Mouse (Mus musculus) embryonic fibroblast, embryonic 13.5 days (primary cell): ENCODE measurements around the gene Slc19a1. TPM values are rescaled to one million over a fixed set of nuclear protein-coding genes. Genes with fewer than 3 reads are reported as not detected.

ENCODE experiments used
- H3K27ac ChIP-seq: 2 replicates; pipeline ENCODE4 v1.5.1; 2012; ENCODE audit warnings: low read length, control low read depth, inconsistent platforms; ENCODE audit not compliant: insufficient read depth
- H3K4me1 ChIP-seq: 2 replicates; pipeline ENCODE4 v1.6.1; 2011; ENCODE audit warnings: low read length; ENCODE audit not compliant: control insufficient read depth, insufficient read depth
- H3K4me3 ChIP-seq: 2 replicates; pipeline ENCODE4 v1.5.1; 2011; ENCODE audit warnings: mild to moderate bottlenecking, control low read depth, low read length; ENCODE audit not compliant: insufficient read depth
- CTCF ChIP-seq: IDR thresholded peaks from 2 replicates; pipeline ENCODE4 v1.5.1; 2011; ENCODE audit warnings: mild to moderate bottlenecking, control low read depth, low read length, moderate library complexity, borderline replicate concordance; ENCODE audit not compliant: insufficient read depth
- POLR2A ChIP-seq: IDR thresholded peaks from 2 replicates; pipeline ENCODE4 v1.6.1; 2011; ENCODE audit warnings: low read depth, mild to moderate bottlenecking, control low read depth, low read length, moderate library complexity
- polyA plus RNA-seq: library from polyadenylated mRNA; stranded (reverse); fragments of >200 nt; gene quantifications from 2 replicates; pipeline ENCODE4 v1.2.4, GENCODE M21; 2011; ENCODE audit warnings: low read depth; ENCODE audit not compliant: missing spikeins, insufficient read length

The Slc19a1 gene
- polyA plus RNA-seq, 1 experiment: 21.0 TPM

DNA sequence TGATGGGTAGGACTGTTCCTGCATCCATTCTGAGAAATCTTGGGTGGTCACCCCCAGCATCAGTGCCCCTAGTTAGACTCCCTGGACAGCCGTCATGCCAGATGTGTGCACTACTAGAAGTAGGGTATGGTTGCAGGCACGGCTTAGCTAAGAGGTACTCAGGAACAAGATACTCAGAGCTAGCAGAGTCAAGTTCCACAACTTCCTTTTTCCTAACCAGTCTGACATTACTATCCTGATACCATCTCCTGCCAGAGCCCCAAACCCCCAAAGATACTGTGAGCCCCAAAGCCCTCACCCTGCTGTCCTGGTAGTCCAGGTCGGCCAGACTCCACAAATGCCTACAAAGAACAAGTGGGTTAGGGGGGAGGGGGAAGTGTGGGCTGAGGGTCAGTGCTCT is 32.2 kb downstream of the Slc19a1 start:
- H3K4me3 ChIP-seq: no peak overlapping the region
- H3K27ac ChIP-seq: no peak overlapping the region
- TF ChIP-seq POLR2A (no peak), CTCF (no peak)
- H3K4me1 ChIP-seq: no peaks in the 10 kb centered on the region

DNA sequence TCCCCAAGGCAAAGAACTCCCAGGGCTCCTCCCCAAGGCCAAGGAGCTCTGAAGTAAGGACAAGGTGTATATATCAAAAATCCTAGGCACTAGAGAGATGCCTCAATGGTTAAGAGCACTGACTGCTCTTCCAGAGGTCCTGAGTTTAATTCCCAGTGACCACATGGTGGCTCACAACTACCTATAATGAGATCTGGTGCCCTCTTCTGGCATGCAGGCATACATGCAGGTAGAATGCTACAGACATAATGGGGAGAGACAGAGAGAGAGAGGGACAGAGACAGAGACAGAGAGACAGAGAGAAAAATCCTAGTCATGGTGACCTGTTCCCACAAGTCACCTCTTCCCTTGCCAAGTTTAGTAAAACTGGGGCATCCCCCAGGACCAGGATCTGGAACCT is 32.6 kb downstream of the Slc19a1 start:
- H3K4me3 ChIP-seq: no peak overlapping the region
- H3K4me1 ChIP-seq: no peaks in the 10 kb centered on the region
- no peak overlapping the region for H3K27ac ChIP-seq
- TF ChIP-seq CTCF (no peak), POLR2A (no peak)

DNA sequence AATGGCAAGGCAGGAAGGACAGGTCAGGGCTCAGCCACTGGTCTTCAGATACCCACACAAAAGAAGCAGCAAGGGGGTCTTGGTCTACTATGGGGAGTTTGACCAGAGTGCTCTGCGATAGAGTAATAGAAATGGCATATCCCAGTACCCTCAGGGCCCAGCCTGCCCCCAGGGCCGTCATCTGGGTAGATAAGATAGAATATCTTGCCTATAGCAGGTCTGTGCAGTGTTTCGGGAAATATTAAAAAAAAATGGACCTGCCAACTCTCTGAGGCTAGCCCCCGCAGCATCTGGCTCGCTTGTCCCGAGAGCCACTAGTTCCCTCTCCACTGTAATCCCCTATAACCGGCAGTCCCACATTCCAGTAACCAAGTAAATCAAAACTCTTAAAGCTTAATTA is 36.4 kb downstream of the Slc19a1 start:
- TF ChIP-seq CTCF (no peak), POLR2A (no peak)
- Histone ChIP-seq H3K27ac (no peak overlapping the region), H3K4me1 (no peaks in the 10 kb centered on the region), H3K4me3 (no peak overlapping the region)

DNA sequence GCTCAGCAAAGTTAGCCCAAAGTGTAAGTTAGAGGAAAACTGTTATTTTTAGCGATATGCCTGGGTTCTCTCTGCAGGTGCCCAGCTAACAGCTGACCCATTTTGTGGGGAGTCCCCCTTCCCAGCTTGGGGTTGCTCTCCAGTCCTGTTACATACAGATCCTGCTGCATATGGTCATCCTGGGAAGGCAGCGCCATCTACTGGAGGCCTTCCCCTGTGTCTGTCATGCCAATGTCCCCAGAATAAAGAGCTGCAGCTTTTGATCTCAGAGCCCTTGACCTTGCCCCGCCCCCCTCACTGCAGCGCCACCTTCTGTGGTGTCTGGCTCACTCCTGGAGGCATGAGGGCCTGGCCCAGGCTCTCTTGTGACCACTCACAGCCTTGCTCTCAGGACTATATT is 38.0 kb downstream of the Slc19a1 start:
- no peak overlapping the region for H3K4me3 ChIP-seq
- no peaks in the 10 kb centered on the region for H3K4me1 ChIP-seq
- H3K27ac ChIP-seq: no peak overlapping the region
- TF ChIP-seq CTCF (peak; percentile 88; the same call in 1 of the 2 replicates), POLR2A (no peak)

DNA sequence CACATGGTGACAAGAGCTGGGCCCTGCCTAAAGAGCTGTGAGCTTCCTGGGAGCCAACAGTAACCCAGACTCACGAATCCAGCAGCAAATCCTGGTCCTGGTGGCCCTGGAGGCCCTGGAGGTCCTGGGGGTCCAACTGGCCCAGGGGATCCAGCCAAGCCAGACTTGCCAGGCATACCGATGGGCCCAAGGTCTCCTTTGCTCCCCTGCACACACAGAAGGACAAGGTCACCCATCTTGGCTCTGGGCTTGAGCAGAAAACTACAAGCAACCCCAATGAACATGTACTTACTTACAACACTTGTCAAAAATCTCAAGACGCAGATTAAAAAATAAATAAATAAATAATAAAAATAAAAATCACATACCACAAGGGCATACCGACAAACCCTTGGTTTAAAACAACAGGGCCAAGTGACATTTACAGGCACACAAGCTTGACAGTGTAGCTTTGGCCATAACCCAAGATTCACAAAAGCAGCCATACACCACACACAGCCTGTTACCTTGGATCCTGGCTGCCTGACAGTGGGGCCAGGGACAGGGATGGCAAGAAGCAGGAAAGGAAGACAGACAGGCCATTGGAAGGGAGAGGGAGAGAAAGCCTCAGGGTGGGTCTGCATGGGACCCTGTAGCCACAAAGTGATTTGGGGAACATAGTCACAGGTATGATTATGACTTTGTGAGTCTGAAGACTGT is 42.4 kb downstream of the Slc19a1 start:
- Histone ChIP-seq H3K4me1 (no peaks in the 10 kb centered on the region), H3K27ac (no peak overlapping the region), H3K4me3 (no peak overlapping the region)
- no peak for TF ChIP-seq CTCF
- no peak for TF ChIP-seq POLR2A

DNA sequence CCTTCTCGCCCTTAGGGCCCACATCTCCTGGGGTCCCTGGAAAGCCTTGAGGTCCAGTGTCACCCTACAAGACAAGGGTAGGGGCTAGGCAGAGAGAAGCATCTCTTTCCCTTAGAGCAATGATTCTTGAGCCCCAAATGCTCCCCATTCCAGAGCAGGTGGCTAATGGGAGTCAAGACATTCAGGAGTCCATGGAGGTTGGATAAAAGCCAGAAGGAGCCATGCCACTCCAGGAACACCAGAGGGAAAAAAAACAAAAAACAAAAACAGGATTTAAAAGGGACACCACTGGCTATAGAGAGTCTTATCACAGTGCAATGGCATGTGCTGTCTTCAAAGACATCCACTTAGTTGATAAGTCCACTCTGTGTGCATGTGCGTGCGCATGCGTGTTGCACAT is 46.4 kb downstream of the Slc19a1 start:
- H3K4me3 ChIP-seq: no peak overlapping the region
- H3K27ac ChIP-seq: no peak overlapping the region
- H3K4me1 ChIP-seq: no peaks in the 10 kb centered on the region
- TF ChIP-seq CTCF (no peak), POLR2A (no peak)

DNA sequence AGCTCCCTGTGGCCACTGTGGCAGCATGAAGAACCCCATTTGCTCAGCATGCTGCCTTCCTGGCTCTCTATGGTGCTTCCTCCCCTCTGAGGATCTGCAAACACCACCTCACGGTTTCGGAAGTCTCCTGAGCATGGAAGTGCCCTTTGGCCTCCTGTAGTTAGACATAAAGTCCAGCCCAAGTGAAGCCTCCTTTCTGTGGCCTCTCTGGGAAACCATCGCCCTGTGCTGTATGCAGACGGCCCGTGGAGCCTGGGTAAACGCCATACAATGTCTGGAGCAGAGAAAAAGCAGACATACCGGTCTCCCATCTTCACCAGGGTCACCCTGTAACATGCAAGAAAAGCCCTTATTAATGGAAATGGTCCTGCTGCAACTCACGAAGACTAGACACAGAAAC is 46.9 kb downstream of the Slc19a1 start:
- Histone ChIP-seq H3K4me1 (no peaks in the 10 kb centered on the region), H3K27ac (no peak overlapping the region), H3K4me3 (no peak overlapping the region)
- TF ChIP-seq POLR2A: no peak
- no peak for TF ChIP-seq CTCF

DNA sequence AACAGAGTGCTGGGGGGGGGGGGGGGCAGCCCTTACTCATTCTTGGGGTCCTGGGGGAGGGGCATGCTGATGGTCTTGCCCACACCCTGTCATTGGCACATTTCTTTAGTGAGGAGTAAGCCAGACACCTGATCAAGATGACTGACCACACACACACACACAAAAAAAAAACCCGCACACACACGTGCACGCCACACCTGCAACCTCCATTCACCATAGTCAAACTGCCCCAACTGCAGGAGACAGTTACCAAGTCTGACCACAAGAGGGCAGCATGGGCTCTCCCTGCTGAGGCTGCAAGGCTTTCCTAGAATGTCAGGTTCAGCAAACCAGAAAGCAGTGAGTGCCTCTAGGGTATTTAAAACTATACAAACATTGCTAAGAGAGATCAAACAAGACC is 50.4 kb downstream of the Slc19a1 start:
- H3K4me3 ChIP-seq: no peak overlapping the region
- H3K27ac ChIP-seq: no peak overlapping the region
- peak; percentile 98 for TF ChIP-seq CTCF
- TF ChIP-seq POLR2A: no peak
- peaks cover 8% of the 10 kb centered on the region for H3K4me1 ChIP-seq

DNA sequence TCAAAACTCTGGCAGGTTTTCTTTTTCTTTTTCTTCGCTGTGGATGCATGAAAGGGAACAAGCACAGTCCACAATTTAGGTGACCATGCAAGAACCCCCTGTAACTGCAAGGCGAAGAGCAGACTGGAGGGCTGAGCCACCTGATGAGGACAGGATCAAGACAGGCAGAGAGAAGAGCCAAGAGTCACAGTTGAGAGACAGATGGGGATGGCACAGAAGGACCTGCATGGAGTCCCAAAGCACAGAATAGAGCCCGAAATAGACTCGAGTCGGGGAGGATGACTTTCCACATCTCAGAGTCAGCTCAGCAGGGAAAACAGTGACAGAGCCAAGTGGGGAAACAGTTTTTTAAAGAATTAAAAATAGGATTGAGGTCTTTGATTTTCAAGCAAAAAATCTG is 50.9 kb downstream of the Slc19a1 start:
- peaks cover 8% of the 10 kb centered on the region for H3K4me1 ChIP-seq
- TF ChIP-seq CTCF (no peak), POLR2A (no peak)
- H3K27ac ChIP-seq: no peak overlapping the region
- no peak overlapping the region for H3K4me3 ChIP-seq

DNA sequence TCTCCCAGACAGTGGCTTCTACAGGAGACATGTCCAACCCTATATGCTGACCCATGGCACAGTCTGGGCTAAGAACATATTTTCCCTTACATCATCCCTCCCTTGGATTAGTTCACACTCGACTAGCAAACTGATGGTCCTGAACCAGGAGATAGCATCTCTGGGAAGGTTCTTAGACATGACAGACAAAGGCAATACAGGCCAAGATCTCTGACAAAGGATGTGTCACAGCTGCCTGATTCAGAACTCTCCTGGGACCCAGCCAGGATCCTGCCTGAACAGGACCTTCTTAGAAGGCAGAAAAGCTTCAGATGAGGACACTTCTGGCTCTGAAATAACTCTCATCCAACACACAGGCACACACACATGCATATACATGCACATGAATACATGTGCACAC is 52.5 kb downstream of the Slc19a1 start:
- Histone ChIP-seq H3K4me3 (no peak overlapping the region), H3K27ac (no peak overlapping the region), H3K4me1 (peaks cover 8% of the 10 kb centered on the region)
- TF ChIP-seq POLR2A (no peak), CTCF (no peak)

DNA sequence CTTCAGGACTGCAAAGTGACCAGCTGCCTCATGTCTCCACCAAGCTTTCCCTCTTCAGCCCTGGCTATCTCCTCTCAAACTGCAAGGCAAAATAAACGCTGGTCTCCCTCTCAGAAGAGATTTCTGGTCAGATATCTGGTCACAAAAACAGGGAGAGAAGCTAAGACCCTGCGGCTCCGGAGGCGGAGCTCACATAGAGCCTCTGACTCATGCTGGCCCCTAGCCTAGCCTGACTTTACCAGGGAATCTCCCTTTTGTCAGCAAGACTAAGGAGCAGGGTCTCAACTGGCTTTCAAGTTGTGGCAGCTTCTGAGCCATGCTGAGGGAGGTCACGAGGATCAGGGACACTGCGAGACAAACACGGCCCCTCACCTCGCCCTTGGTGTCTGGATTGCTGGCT is 57.3 kb downstream of the Slc19a1 start:
- Histone ChIP-seq H3K4me1 (peaks cover 7% of the 10 kb centered on the region), H3K27ac (no peak overlapping the region), H3K4me3 (no peak overlapping the region)
- TF ChIP-seq POLR2A (no peak), CTCF (no peak)
